Mouse (Mus musculus): ENCODE data around the gene Kcnma1. TPM values are rescaled to one million over a fixed set of nuclear protein-coding genes. Genes with fewer than 3 reads are reported as not detected.
A peak's percentile ranks its signal among the peaks of the same experiment; 100 is the strongest.

Gene Kcnma1
- polyA plus RNA-seq, 1 experiment from 2014 or later = 0.31 TPM

DNA sequence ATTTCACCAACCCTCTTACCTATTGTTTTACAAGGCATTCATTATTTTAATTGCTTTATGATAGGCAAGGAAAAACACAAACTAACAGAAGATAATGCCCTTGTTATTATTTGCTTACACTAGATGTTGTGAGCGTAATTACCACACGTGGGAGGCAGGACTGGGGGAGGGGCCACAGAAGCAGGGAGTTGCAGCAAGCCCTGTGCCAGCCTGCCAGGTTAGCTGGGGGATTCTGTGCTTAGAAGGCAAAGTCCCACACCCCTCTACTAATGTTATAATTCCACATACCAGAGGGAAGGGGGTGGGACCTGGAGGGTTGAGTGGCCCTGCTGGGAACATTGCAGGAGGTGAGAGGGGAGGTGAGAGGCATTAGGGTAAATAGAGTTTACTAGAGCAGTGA is 207.9 kb downstream of the Kcnma1 start:
- H3K36me3 ChIP-seq (ENCODE audit: control insufficient read depth, insufficient read depth, low read length) = no peaks in the 10 kb centered on the region
- no peak overlapping the region for H3K27ac ChIP-seq (replicated peaks in 1 of 2; ENCODE audit: control insufficient read depth in 1 of 2, insufficient read depth in 1 of 2, low read depth in 2 of 2, low read length in 2 of 2)
- H3K27me3 ChIP-seq (ENCODE audit: control insufficient read depth, insufficient read depth, low read length) = peaks cover 4% of the 10 kb centered on the region; the same call in 1 of the 2 replicates
- WGBS = 29% methylated on average over 2 of the region's 2 CpGs
- H3K9ac ChIP-seq (ENCODE audit: low read length) = no peak overlapping the region
- no peaks in the 10 kb centered on the region for H3K4me1 ChIP-seq (ENCODE audit: control insufficient read depth in 2 of 2, insufficient read depth in 2 of 2, low read length in 2 of 2)
- ATAC-seq (ENCODE audit: insufficient number of reproducible peaks, insufficient read depth, low FRiP score, low read depth) = no peak
- H3K4me2 ChIP-seq (ENCODE audit: low read length) = no peak overlapping the region
- no peaks in the 10 kb centered on the region for H3K9me3 ChIP-seq (ENCODE audit: control insufficient read depth, low read length)
- H3K4me3 ChIP-seq (ENCODE audit: control insufficient read depth in 1 of 2, insufficient read depth in 1 of 2, low read depth in 1 of 2, low read length in 2 of 2) = no peak overlapping the region

DNA sequence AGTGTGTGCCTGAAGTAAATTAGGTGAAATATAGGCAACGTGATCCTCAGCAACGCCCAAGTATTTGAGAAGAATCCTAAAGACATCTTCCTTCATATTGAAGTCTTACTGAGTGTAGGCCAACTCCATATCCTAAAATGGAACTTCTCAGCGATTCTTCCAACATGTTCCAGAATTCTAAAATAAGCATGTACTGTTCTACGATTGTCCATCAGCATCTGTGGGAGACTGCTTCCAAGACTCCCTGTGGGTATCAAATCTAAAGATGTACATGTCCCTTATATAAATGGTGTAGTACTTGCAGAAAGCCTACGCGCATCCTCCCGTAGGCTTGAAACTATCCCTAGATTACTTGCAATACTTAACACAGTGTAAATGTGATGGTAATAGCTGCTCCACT is 217.4 kb downstream of the Kcnma1 start:
- peaks cover 0 to 4% of the 10 kb centered on the region in 2 experiments; a peak in 1 of 4 replicates for H3K4me1 ChIP-seq (ENCODE audit: control insufficient read depth in 2 of 2, insufficient read depth in 2 of 2, low read length in 2 of 2)
- H3K27ac ChIP-seq (replicated peaks in 1 of 2; ENCODE audit: control insufficient read depth in 1 of 2, insufficient read depth in 1 of 2, low read depth in 2 of 2, low read length in 2 of 2) = no peak overlapping the region
- H3K27me3 ChIP-seq (ENCODE audit: control insufficient read depth, insufficient read depth, low read length) = no peaks in the 10 kb centered on the region
- 91% methylated on average over 7 of the region's 7 CpGs for WGBS
- H3K9ac ChIP-seq (ENCODE audit: low read length) = no peak overlapping the region
- H3K4me3 ChIP-seq (ENCODE audit: control insufficient read depth in 1 of 2, insufficient read depth in 1 of 2, low read depth in 1 of 2, low read length in 2 of 2) = no peak overlapping the region
- no peaks in the 10 kb centered on the region for H3K36me3 ChIP-seq (ENCODE audit: control insufficient read depth, insufficient read depth, low read length)
- no peak overlapping the region for H3K4me2 ChIP-seq (ENCODE audit: low read length)
- ATAC-seq (ENCODE audit: insufficient number of reproducible peaks, insufficient read depth, low FRiP score, low read depth) = no peak
- H3K9me3 ChIP-seq (ENCODE audit: control insufficient read depth, low read length) = 0 out of 2 replicates have a peak, but pooled peaks cover 3% of the 10 kb centered on the region

DNA sequence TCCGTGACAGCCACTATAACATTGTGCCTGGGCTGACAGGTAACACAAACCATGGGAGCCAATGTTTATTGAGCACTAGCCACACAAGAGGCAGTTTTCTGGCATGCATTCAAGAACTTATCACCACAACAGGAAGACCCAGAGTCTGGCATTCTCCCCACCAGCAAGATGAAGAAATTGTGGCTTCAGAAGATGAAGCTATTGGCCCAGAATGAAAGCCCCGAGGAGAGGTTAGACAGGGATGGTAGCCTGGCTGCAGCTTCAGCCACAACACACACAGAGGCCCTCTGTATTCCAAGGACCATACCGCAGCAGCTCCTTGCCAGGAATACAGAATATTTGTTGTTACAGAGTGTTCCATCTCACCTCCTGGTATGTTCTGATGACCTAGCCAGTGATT is 221.6 kb downstream of the Kcnma1 start:
- no peak overlapping the region for H3K4me3 ChIP-seq (ENCODE audit: control insufficient read depth in 1 of 2, insufficient read depth in 1 of 2, low read depth in 1 of 2, low read length in 2 of 2)
- WGBS = 40% methylated on average over 3 of the region's 3 CpGs
- no peak overlapping the region for H3K9ac ChIP-seq (ENCODE audit: low read length)
- no peak overlapping the region for H3K4me2 ChIP-seq (ENCODE audit: low read length)
- H3K27ac ChIP-seq (replicated peaks in 1 of 2; ENCODE audit: control insufficient read depth in 1 of 2, insufficient read depth in 1 of 2, low read depth in 2 of 2, low read length in 2 of 2) = no peak overlapping the region
- peaks cover 7% of the 10 kb centered on the region; the same call in 1 of the 2 replicates for H3K27me3 ChIP-seq (ENCODE audit: control insufficient read depth, insufficient read depth, low read length)
- no peaks in the 10 kb centered on the region for H3K36me3 ChIP-seq (ENCODE audit: control insufficient read depth, insufficient read depth, low read length)
- H3K9me3 ChIP-seq (ENCODE audit: control insufficient read depth, low read length) = no peaks in the 10 kb centered on the region
- peaks cover 0 to 4% of the 10 kb centered on the region in 2 experiments; a peak in 1 of 4 replicates for H3K4me1 ChIP-seq (ENCODE audit: control insufficient read depth in 2 of 2, insufficient read depth in 2 of 2, low read length in 2 of 2)
- no peak for ATAC-seq (ENCODE audit: insufficient number of reproducible peaks, insufficient read depth, low FRiP score, low read depth)

DNA sequence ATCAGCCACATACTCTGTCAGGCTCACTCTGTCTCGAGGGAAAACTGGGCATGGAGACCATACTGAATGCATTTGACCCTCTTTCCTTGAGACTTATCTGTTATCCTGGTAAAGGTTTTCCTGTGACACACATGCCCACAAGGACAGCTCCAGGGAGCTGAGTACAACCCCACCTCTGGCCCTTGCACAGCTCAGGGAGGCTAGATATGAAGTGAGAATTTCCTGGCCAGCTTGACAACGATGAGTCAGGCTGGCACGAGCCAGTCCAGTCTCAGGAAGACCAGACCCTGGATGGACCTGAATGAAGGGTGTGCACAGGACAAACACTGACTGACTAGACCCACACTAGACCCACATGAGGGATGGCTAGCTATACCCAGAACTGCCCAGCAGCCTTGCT is 222.2 kb downstream of the Kcnma1 start:
- peaks cover 8% of the 10 kb centered on the region; the same call in 1 of the 2 replicates for H3K27me3 ChIP-seq (ENCODE audit: control insufficient read depth, insufficient read depth, low read length)
- H3K36me3 ChIP-seq (ENCODE audit: control insufficient read depth, insufficient read depth, low read length) = no peaks in the 10 kb centered on the region
- H3K4me2 ChIP-seq (ENCODE audit: low read length) = no peak overlapping the region
- H3K9ac ChIP-seq (ENCODE audit: low read length) = no peak overlapping the region
- 42% methylated on average over 3 of the region's 3 CpGs for WGBS
- ATAC-seq (ENCODE audit: insufficient number of reproducible peaks, insufficient read depth, low FRiP score, low read depth) = no peak; the same call in 1 of the 2 replicates
- H3K4me1 ChIP-seq (ENCODE audit: control insufficient read depth in 2 of 2, insufficient read depth in 2 of 2, low read length in 2 of 2) = peaks cover 0 to 4% of the 10 kb centered on the region in 2 experiments; a peak in 1 of 4 replicates
- no peak overlapping the region for H3K4me3 ChIP-seq (ENCODE audit: control insufficient read depth in 1 of 2, insufficient read depth in 1 of 2, low read depth in 1 of 2, low read length in 2 of 2)
- no peak overlapping the region for H3K27ac ChIP-seq (replicated peaks in 1 of 2; ENCODE audit: control insufficient read depth in 1 of 2, insufficient read depth in 1 of 2, low read depth in 2 of 2, low read length in 2 of 2)
- H3K9me3 ChIP-seq (ENCODE audit: control insufficient read depth, low read length) = no peaks in the 10 kb centered on the region

DNA sequence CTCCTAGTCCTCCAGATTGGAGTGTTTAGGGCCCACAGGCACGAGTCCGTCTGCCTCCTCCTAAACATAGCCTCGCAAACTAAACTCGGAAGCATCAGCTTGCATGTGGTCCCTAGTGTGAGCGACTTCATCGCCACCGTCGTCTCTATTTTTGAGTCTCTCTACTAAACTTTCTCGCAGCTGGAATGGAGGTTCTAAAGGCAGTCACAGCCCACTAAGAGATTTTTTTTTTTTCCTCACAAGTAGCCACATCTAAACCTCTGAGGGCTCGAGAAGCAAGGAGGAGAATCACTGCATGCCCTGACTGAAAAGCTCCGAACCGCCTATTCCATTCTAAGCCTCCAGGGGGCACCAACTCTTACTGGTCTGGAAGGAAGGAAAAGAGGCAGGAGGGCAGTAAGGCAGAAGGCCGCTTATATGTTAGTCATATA is 223.0 kb downstream of the Kcnma1 start:
- no peak overlapping the region for H3K4me2 ChIP-seq (ENCODE audit: low read length)
- H3K27me3 ChIP-seq (ENCODE audit: control insufficient read depth, insufficient read depth, low read length) = peaks cover 8% of the 10 kb centered on the region; the same call in 1 of the 2 replicates

DNA sequence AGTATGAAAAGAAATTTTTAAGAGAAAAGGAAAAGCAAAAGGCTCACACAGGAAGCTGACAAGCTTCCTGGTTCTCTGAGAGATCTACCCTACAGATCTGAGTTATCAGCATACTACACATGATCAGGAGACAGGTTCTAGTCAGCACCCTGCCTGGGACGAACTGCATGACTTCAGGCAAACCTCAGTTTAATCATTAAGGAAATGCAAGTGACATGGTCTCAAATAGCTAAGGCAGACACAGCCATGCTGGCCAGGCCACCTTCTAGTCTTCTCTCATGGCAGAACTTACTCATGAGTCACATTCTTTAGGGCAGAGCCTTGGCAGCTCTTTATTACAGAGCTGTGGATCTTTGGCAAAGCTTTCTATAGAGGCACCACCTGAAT is 227.6 kb downstream of the Kcnma1 start:
- no peak overlapping the region; a peak in 1 of 4 replicates for H3K27ac ChIP-seq (replicated peaks in 1 of 2; ENCODE audit: control insufficient read depth in 1 of 2, insufficient read depth in 1 of 2, low read depth in 2 of 2, low read length in 2 of 2)
- no peak overlapping the region for H3K9ac ChIP-seq (ENCODE audit: low read length)
- H3K9me3 ChIP-seq (ENCODE audit: control insufficient read depth, low read length) = no peaks in the 10 kb centered on the region
- peaks cover 11% of the 10 kb centered on the region; the same call in 1 of the 2 replicates for H3K27me3 ChIP-seq (ENCODE audit: control insufficient read depth, insufficient read depth, low read length)
- no peak overlapping the region for H3K4me3 ChIP-seq (ENCODE audit: control insufficient read depth in 1 of 2, insufficient read depth in 1 of 2, low read depth in 1 of 2, low read length in 2 of 2)
- WGBS = 28% methylated on average over 1 of the region's 1 CpGs
- H3K4me1 ChIP-seq (ENCODE audit: control insufficient read depth in 2 of 2, insufficient read depth in 2 of 2, low read length in 2 of 2) = peaks cover 4 to 8% of the 10 kb centered on the region in 2 experiments; a peak in 3 of 4 replicates
- ATAC-seq (ENCODE audit: insufficient number of reproducible peaks, insufficient read depth, low FRiP score, low read depth) = no peak
- H3K4me2 ChIP-seq (ENCODE audit: low read length) = no peak overlapping the region
- H3K36me3 ChIP-seq (ENCODE audit: control insufficient read depth, insufficient read depth, low read length) = no peaks in the 10 kb centered on the region

More for the DNA sequence above, 223.0 kb downstream of the Kcnma1 start:
- H3K9ac ChIP-seq (ENCODE audit: low read length) = no peak overlapping the region
- no peaks in the 10 kb centered on the region for H3K9me3 ChIP-seq (ENCODE audit: control insufficient read depth, low read length)
- H3K27ac ChIP-seq (replicated peaks in 1 of 2; ENCODE audit: control insufficient read depth in 1 of 2, insufficient read depth in 1 of 2, low read depth in 2 of 2, low read length in 2 of 2) = no peak overlapping the region
- 49% methylated on average over 13 of the region's 13 CpGs for WGBS
- H3K4me3 ChIP-seq (ENCODE audit: control insufficient read depth in 1 of 2, insufficient read depth in 1 of 2, low read depth in 1 of 2, low read length in 2 of 2) = no peak overlapping the region
- H3K36me3 ChIP-seq (ENCODE audit: control insufficient read depth, insufficient read depth, low read length) = no peaks in the 10 kb centered on the region
- no peak for ATAC-seq (ENCODE audit: insufficient number of reproducible peaks, insufficient read depth, low FRiP score, low read depth)
- H3K4me1 ChIP-seq (ENCODE audit: control insufficient read depth in 2 of 2, insufficient read depth in 2 of 2, low read length in 2 of 2) = peaks cover under 1 to 6% of the 10 kb centered on the region in 2 experiments; a peak in 2 of 4 replicates

DNA sequence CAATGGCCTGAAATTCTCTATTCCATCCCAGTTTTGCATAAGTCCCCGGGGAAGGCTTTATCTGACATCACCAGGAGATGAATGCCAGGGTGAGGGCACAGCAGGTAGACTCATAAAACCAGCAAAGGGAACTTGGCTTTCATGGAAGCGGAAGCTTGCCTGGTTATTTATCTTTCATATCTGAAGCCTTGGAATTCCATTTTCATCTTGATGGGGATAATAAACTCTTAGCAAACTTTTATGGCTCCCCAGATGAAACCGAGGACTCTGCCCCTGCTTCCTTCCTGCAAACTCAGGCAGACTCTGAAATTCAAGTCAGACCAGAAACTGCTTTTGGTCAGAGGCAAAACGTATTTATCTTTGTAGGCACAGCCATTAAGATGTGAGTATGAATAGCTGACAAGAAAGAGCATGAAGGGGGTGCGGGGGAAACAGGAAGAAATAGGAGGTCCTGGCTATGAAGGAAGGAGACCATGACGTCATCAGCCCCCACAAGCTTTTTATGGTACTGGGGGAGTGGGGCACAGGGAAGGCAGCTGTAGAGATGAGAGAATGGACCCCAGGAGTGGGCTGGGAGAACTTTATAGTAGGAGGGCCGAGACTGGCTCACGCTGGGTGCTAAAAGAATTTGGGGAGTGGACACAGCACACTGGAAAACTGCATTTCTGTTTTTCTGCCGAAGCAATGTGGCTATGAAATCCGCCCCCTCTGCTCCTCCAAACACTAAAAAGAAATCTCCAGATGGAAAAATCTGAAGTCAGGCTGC is 228.2 kb downstream of the Kcnma1 start:
- H3K36me3 ChIP-seq (ENCODE audit: control insufficient read depth, insufficient read depth, low read length) = no peaks in the 10 kb centered on the region
- no peak overlapping the region for H3K9ac ChIP-seq (ENCODE audit: low read length)
- H3K27me3 ChIP-seq (ENCODE audit: control insufficient read depth, insufficient read depth, low read length) = peaks cover 9% of the 10 kb centered on the region; the same call in 1 of the 2 replicates
- 48% methylated on average over 10 of the region's 10 CpGs for WGBS
- peak overlapping the region in 1 of 2 experiments; percentile 30; a peak in 1 of 4 replicates for H3K27ac ChIP-seq (replicated peaks in 1 of 2; ENCODE audit: control insufficient read depth in 1 of 2, insufficient read depth in 1 of 2, low read depth in 2 of 2, low read length in 2 of 2)
- H3K4me1 ChIP-seq (ENCODE audit: control insufficient read depth in 2 of 2, insufficient read depth in 2 of 2, low read length in 2 of 2) = peaks cover 4 to 8% of the 10 kb centered on the region in 2 experiments; a peak in 3 of 4 replicates
- H3K4me2 ChIP-seq (ENCODE audit: low read length) = no peak overlapping the region
- H3K4me3 ChIP-seq (ENCODE audit: control insufficient read depth in 1 of 2, insufficient read depth in 1 of 2, low read depth in 1 of 2, low read length in 2 of 2) = no peak overlapping the region
- H3K9me3 ChIP-seq (ENCODE audit: control insufficient read depth, low read length) = no peaks in the 10 kb centered on the region
- no peak for ATAC-seq (ENCODE audit: insufficient number of reproducible peaks, insufficient read depth, low FRiP score, low read depth)
